Mouse (Mus musculus): ENCODE measurements at regions not wholly inside any gene's neighbourhood (a gene's known extent, or its start where the extent isn't known, plus 50 kb on each side); places are given as distances from the start of the nearest gene placed in this dataset.

DNA sequence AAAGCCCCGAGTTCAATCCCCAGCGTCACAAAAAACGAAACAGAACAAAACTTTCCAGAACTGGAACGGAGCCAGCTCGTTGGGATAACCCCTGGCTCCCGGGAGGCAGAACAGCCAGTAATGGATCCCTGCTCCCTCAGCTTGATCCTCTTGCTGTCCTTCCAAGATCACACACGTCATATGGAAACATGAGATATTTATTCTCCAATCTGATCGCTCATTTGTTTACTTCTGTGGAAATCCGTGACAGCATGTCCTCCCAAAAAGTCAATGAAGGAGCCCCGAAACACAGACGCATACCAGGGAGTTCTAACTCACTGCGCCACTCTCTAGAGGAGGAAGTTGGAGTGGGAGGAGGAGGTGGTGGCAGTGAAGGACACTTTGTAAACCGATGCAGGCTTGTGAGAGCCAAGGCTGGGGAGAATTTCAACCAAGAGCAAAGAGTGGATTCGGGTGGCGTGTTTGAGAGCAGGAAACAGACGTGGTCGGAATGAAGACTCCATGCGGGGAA is 232.0 kb downstream of the Zfp36l1 start:
- no peak for DNase-seq

DNA sequence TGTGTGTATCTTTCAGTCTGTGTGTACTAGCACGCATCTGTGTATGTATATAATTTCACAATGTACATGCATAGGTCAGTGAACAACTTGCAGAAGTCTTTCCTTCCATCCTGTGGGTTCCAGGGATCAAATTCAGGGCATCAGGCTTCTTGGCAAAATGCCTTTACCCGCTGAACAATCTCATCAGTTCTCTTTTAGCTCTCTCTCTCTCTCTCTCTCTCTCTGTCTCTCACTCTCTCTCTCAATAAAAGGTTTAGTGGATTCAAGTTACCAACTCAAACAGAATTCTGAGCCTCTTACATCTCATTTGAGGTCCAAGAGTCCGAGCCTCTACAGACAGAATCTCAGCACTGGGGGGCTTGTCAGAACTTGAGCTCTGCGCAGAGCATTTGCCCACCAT is 232.5 kb downstream of the Zfp36l1 start:
- DNase-seq: no peak

DNA sequence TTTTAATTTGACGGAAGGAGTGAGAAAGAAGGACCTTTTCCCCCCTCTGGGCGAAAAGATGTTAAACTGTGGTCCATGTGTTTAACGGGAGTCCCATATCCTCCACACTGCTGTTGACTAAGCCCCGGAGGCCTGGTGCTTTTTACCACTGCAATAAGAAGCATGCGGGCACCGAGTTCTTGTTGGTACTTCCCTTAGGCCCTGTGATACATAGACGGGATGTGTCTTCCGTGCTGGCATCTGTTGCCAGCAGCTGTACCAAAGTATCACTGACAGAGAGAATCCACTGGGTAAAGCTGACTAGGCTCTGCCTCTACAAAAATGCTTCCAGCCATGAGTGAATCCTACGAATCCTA is 232.9 kb downstream of the Zfp36l1 start:
- no peak for DNase-seq

DNA sequence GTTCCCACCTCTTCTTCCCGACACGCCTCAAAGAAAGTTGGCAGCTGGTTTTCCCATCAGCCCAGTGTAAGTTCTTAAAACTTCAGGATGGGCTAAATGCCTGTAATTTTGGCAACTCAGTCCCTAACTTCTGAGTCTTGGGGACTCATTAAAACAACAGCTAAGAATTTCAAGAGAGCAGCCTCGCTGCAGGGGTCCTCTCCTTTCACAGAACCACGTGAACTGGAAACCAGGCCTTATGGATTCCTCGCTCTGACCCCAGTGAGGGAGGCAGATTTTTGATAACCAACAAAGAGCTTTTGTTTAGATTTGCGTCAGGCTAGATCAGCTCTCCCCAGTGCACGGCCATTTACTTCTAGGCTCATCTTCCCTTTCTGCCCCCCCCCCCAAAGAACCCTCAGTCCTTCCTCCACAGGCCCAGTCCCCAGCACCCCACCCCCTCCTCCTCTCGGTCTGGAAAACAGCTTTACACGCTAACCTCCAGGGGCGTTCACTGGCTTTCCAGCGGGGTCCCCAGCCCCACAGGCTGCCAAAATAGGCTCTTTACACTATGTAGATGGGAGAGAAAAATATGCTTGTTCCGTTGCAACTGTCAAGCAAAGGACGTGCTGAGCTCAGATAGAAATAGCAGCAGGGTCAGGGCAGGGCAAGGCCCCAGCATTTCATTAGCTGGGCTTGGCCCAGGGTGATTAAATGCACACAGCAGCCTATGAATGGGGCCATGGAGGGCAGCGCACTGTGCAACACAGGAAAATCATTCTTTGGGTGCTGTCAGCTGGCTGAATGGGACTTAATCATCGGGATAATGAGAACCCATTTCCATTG is 233.5 kb downstream of the Zfp36l1 start:
- DNase-seq: peak; percentile 87

DNA sequence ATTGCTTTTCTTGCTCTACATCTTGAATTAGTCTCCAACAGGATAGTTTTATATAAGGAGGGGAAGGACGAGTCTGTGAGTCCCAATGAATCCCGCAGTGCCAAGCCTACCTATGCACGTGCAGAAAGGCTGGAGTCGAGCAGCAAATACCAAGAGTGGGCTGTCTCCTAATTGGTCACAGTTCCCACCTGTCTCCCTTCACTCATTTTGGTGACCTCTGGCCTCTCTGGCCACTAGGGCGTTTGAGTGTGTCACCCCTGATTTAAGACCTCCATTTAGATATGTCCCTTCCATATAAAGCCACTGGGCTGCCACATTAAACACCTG is 234.1 kb downstream of the Zfp36l1 start:
- no peak for DNase-seq

DNA sequence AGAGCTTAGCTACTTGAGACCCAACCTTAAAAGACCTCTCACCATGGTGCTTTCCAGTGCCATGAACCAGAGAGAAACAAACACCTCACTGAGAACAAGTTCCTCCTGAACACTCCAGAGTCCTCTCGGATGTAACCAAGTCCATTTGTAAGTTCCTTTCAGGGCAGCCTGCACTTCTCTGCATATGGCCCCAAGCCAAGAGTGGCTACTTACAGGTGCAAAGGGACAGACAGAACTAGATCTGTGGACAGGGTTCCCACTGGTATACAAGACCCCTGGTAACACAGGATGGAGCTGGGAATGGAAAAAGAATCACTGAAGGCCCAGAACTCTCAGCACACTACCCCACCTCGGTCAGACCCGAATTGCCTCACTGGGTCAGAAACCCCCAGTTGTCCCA is 234.7 kb downstream of the Zfp36l1 start:
- DNase-seq: no peak

DNA sequence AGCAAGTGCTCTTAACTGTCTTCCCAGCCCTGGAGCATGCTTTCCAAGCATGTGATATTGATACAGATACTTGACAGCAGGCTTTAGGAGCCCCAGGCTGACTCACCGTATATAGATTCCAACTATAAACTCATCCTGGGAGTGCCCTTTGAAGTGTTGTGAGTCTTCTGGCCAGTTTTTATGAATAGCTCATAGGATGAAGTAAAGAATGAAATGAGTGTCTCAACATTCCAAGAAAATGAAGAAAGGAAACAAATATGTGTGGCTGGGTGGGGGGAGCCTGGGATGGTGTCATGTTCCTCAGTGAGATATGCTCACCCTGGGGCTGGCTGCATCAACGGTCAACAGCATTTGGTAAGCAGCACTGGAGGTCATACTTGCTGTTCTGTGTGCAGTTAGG is 238.5 kb downstream of the Zfp36l1 start:
- DNase-seq: no peak

DNA sequence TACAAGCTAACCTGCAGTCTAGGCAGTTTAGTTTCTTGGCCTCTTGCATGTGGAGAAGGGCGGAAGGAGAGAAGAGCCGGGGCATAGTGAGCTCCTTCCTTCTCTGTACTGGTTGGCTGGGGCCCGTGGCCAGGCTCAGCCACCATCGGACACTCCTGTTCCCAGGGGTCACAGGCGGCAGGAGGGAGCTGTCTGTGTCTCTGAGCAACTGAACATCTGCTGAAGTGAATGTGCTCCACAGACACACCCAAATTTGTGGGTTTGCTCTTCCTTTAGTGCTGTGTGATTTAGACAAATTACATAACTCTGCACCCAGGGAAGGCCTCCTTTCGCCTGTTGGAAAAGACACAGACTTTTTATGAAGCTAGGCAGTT is 247.6 kb downstream of the Zfp36l1 start:
- DNase-seq: peak; percentile 17

DNA sequence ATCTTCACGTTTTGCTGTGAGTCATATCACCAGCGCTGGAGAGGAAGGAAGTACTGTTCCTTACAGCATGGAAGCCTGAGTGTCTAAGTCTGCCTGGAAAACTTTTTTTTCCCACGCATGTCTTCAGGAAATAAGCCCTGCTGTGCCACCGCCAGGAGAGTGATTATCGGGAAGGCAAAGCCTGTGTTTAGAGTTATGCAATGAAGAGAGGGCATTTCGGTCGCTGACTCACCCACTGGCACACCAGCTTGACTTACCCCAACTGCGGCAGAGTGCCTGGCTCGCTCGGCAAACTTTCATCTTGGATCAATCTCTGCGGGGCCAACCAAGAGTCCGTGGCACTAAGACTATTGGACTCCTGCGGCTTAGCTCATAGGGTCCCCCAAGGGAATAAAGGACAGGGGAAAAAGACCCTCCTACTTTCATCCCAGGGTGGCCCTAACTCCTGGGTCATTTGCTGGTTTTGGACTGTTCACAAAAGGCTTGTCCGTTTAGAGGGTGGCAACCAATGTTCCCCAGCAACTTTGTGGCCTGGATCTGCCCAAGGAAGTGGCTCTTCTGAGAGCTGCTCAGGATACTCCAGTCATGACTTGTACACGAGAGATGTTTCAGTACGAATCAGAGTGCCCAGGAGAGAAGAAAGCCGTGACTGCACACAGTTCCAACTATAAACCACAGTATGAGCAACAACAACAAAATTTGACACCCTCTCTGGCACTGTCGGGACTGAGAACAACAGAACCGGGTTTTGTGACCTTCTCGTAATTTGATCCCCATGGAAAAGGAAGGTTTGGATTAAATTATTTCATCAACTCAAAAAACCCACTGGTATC is 248.3 kb downstream of the Zfp36l1 start:
- peak; percentile 77 for DNase-seq
